Mouse (Mus musculus) ES-Bruce4 (cell line): Measurements from ENCODE around the gene Retreg3. TPM values are rescaled to one million over a fixed set of nuclear protein-coding genes. Genes with fewer than 3 reads are reported as not detected.

Experiments used
- H3K27ac ChIP-seq: 2 replicates; pipeline ENCODE4 v1.5.1; 2012; ENCODE audit warnings: low read length, inconsistent platforms; ENCODE audit not compliant: insufficient read depth
- H3K27me3 ChIP-seq: 2 replicates; pipeline ENCODE4 v1.6.1; 2012; ENCODE audit warnings: mild to moderate bottlenecking, low read length, inconsistent platforms; ENCODE audit not compliant: control insufficient read depth, poor library complexity, insufficient read depth, severe bottlenecking
- H3K36me3 ChIP-seq: 2 replicates; pipeline ENCODE4 v1.6.1; 2012; ENCODE audit warnings: inconsistent platforms, mild to moderate bottlenecking, low read length, moderate library complexity; ENCODE audit not compliant: control insufficient read depth, poor library complexity, insufficient read depth, severe bottlenecking
- H3K4me1 ChIP-seq: one replicate; pipeline ENCODE4 v1.8.1; 2011; ENCODE audit warnings: low read length; ENCODE audit not compliant: control insufficient read depth, insufficient read depth
- H3K4me3 ChIP-seq: 2 replicates; pipeline ENCODE4 v1.5.1; 2011; ENCODE audit warnings: low read depth, mild to moderate bottlenecking, low read length
- H3K9ac ChIP-seq: 2 replicates; pipeline ENCODE4 v1.6.1; 2012; ENCODE audit warnings: low read depth, mild to moderate bottlenecking, inconsistent platforms; ENCODE audit not compliant: poor library complexity, severe bottlenecking
- H3K9me3 ChIP-seq: replicated peaks from 2 replicates; pipeline ENCODE4 v1.6.1; 2012; ENCODE audit warnings: mild to moderate bottlenecking, low read length, inconsistent platforms; ENCODE audit not compliant: control insufficient read depth, poor library complexity, insufficient read depth, severe bottlenecking
- CTCF ChIP-seq: IDR thresholded peaks from one replicate; pipeline ENCODE4 v1.8.1; 2011; ENCODE audit warnings: low read depth, low read length
- EP300 ChIP-seq: IDR thresholded peaks from 2 replicates; pipeline ENCODE4 v1.6.1; 2011; ENCODE audit warnings: low read depth, low read length; ENCODE audit not compliant: insufficient read depth
- POLR2A ChIP-seq: IDR thresholded peaks from one replicate; pipeline ENCODE4 v1.8.1; 2011; ENCODE audit warnings: low read length; ENCODE audit not compliant: insufficient read depth
- polyA plus RNA-seq: library from polyadenylated mRNA; stranded (reverse); fragments of >200 nt; gene quantifications from 2 replicates; pipeline ENCODE4 v1.2.4, GENCODE M21; 2011; ENCODE audit warnings: low read depth; ENCODE audit not compliant: missing spikeins, insufficient read depth, insufficient read length

The Retreg3 gene
- polyA plus RNA-seq, 1 experiment, result 32.3 TPM

DNA sequence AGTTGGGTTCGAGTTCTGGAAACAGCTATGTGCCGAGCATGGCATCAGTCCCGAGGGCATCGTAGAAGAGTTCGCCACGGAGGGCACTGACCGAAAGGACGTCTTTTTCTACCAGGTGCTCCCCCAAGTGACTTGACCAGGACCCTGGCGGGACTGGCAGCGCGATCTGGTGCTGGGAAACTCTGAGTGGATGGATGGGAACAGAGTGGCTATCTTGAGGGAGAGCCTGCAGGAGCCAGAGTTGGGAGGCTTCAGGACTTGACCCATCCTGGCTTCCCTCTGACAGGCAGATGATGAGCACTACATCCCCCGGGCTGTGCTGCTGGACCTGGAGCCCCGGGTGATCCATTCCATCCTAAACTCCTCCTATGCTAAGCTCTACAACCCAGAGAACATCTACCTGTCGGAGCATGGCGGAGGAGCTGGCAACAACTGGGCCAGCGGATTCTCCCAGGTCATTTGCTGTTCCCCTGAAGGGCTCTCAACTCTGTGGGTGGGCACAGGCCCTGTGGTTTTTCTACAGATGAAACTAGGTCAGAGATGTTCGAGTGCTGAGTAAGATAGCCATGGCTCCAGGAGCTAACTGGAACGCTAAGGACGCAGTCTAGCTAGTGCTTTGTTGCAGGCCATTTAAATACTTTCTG lies 974 bp upstream of the Retreg3 start:
- H3K9ac ChIP-seq, result peak overlapping the region; percentile 47
- H3K27me3 ChIP-seq, result no peaks in the 10 kb centered on the region
- no peaks in the 10 kb centered on the region for H3K9me3 ChIP-seq
- H3K36me3 ChIP-seq, result 0 out of 2 replicates have a peak, but pooled peaks cover 2% of the 10 kb centered on the region
- H3K4me1 ChIP-seq, result no peaks in the 10 kb centered on the region
- no peak overlapping the region for H3K27ac ChIP-seq
- peak overlapping the region; percentile 78 for H3K4me3 ChIP-seq
- TF ChIP-seq POLR2A (no peak), EP300 (no peak), CTCF (no peak)

DNA sequence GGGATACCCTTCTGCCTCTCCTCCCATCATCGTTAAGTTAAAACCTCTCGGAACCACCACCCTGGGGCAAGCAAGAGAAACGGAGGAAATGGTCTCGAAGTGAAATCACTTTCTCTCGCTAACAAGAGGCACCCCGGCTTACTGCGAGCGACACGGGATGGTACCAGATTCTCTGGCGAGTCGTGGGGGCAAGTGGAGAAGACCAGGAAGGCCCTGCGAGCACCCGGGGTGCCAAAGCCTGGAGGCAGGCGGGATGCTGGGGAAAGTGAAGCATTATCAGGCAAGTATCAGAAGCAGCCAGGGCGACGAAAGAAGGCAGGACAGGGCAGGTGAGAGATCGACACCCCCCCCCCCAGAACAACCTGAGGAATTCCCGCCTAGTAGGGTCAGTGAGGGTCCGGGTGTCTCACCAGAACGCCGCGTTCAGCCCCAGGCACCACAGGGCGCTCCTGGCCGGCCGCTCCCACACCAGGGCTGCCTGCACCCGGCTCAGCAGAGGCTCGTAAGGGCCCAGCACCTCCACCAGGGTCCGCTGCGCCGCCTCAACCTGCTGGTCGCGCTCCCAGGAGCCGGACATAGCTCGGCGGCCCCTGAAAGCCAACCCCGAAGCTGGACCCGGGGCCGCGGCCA lies 447 bp downstream of the Retreg3 start:
- Histone ChIP-seq H3K36me3 (0 out of 2 replicates have a peak, but pooled peaks cover 2% of the 10 kb centered on the region), H3K27ac (no peak overlapping the region), H3K4me1 (no peaks in the 10 kb centered on the region), H3K9ac (peak overlapping the region; percentile 87), H3K27me3 (no peaks in the 10 kb centered on the region), H3K9me3 (no peaks in the 10 kb centered on the region), H3K4me3 (peak overlapping the region; percentile 96)
- TF ChIP-seq POLR2A (no peak), EP300 (no peak), CTCF (no peak)

DNA sequence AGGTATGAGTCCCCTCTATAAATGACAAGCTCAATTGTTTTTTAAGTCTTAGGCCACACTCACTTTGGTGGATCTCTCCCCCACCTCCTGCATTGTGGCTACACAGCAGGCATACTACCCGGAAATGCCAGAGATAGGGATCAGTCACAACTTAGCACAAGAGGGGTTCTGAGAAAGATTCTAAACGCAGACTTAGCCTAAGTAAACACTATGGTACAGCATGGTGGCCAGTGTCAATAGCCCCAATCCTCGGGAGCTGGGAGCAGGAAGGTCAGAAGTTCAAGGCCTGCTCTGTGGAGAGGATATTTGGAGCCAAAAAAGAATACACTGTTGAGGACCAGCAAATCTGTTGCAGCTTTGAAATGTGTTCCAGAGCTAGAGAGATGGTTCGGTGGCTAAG lies 1.6 kb downstream of the Retreg3 start:
- 0 out of 2 replicates have a peak, but pooled peaks cover 2% of the 10 kb centered on the region for H3K36me3 ChIP-seq
- no peak overlapping the region for H3K4me3 ChIP-seq
- TF ChIP-seq POLR2A (no peak), CTCF (no peak), EP300 (no peak)
- H3K4me1 ChIP-seq, result no peaks in the 10 kb centered on the region
- no peak overlapping the region for H3K27ac ChIP-seq
- H3K9me3 ChIP-seq, result no peaks in the 10 kb centered on the region
- no peak overlapping the region for H3K9ac ChIP-seq
- H3K27me3 ChIP-seq, result no peaks in the 10 kb centered on the region

DNA sequence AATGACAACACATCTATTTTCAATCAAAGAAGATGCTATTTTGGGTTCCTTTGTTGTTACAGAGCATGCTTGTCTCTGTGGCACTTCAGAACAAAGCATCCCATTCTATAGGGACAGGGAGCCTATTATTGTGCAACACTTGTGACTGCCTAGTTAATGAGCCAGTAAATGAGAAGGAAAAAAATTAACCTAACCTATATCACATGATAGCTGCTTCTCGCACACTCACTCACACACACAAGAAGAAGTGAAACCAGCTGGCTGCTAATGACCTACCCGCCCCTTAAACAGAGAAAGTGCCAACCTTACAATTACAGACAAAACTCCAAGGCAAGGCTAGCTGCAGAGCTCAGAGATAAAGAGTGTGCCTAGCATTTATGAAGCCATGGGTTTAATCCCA lies 4.1 kb downstream of the Retreg3 start:
- TF ChIP-seq EP300, result no peak
- TF ChIP-seq CTCF, result no peak
- no peak for TF ChIP-seq POLR2A
- Histone ChIP-seq H3K27ac (no peak overlapping the region), H3K36me3 (no peaks in the 10 kb centered on the region), H3K4me1 (no peaks in the 10 kb centered on the region), H3K9me3 (no peaks in the 10 kb centered on the region; the same call in 1 of the 2 replicates), H3K9ac (no peak overlapping the region), H3K4me3 (no peak overlapping the region), H3K27me3 (no peaks in the 10 kb centered on the region)

DNA sequence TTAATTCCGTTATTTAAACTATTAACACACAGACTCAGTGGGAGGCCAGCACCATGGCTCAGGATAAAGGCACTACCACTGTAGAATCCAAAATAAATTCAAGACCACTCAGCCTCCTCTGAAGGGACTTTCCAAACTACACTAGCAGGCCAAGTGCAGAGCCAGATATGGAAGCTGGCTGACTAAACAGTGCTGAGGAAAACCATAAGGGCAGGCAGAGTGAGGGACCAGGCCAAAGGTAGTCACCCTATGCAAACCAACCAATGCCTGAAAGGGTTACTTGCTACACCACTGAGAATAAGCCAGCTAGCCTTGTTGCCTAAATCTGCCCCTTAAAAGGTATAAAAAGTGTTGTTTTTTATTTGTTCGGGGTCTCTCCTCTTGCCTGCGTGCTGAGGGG lies 7.5 kb downstream of the Retreg3 start:
- Histone ChIP-seq H3K9ac (no peak overlapping the region), H3K36me3 (no peaks in the 10 kb centered on the region), H3K4me3 (no peak overlapping the region), H3K4me1 (no peaks in the 10 kb centered on the region), H3K9me3 (no peaks in the 10 kb centered on the region; the same call in 1 of the 2 replicates), H3K27me3 (no peaks in the 10 kb centered on the region), H3K27ac (no peak overlapping the region)
- TF ChIP-seq POLR2A, result no peak
- TF ChIP-seq CTCF, result no peak
- TF ChIP-seq EP300, result no peak

DNA sequence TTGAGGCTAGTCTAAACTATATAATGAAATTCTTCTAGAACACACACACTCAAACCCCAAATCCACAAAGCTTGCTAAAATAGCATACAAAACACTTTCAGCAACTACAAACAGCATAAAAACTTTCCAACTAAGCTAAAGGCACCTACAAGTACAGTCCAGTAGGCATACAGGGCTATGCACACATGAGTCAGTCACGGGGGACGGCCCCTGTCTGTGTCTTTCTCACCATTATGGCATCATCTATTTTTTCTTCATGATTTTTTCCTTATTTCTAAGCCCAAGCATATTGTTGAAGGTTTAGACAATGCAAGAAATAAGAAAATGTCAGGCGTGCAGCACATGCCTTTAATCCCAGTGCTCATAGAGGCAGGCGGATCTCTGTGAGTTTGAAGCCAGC lies 8.5 kb downstream of the Retreg3 start:
- no peaks in the 10 kb centered on the region for H3K27me3 ChIP-seq
- H3K9me3 ChIP-seq, result no peaks in the 10 kb centered on the region; the same call in 1 of the 2 replicates

More for the DNA sequence above, 8.5 kb downstream of the Retreg3 start:
- Histone ChIP-seq H3K9ac (no peak overlapping the region), H3K4me3 (no peak overlapping the region), H3K4me1 (no peaks in the 10 kb centered on the region), H3K27ac (no peak overlapping the region), H3K36me3 (no peaks in the 10 kb centered on the region)
- TF ChIP-seq EP300 (no peak), CTCF (no peak), POLR2A (no peak)
